Mouse (Mus musculus) B cell, adult (primary cell): Measurements from ENCODE around the gene Abcd1. TPM values are rescaled to one million over a fixed set of nuclear protein-coding genes. Genes with fewer than 3 reads are reported as not detected.

Source experiments
- total RNA-seq: library from RNA; stranded (reverse); gene quantifications from 4 replicates; pipeline ENCODE4 v1.2.4, GENCODE M21; 2023; ENCODE audit not compliant: inconsistent age

Abcd1 gene
- total RNA-seq, result 67.0 to 74.1 TPM (median 71.8 TPM) in 4 replicates

GRCm38 (mm10) chrX:73716109-73716661 lies at the start of gene Abcd1, which contains the start of gene Bcap31:
Gene Abcd1 (plus strand): TSS chrX:73716597.
Gene Bcap31 (minus strand): TSS chrX:73716175.

DNA sequence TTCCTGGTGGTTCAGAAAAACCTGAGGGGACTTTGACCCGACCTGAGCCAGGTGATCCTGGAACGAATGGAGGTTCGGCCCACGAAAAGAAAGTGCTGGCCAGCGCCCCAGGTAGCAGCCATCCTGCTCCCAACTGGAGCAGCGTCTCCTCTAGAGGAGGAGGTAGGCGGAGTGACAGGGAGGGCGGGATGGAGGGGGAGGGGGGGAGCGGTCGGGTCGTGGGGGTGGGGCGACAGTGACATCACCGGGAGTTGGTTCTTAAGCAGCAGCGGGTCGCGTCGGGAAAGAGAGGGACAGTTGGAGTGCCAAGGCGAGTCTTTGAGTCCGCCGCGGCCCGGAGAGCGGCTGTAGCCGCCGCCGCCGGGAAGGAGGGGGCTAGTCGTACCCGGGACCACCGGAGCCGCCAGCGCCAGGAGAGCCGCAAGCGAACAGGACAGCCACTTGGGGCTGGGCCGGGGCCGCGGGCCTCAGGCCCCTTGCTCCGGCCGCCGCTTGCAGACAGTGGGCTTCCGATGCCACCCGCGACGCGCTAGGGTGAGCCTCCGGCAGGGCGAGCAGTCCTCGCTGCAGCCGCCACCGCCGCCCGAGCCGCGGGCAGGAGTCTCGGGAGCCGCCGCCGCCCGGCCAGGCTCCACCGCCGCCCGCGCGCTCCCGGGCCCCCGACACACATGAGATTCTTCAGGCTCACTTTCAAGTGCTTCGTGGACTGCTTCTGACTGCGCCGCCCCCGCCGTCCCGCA lies 43.3 kb upstream of the Abcd1 start, which contains the start of gene Slc6a8:
Gene Slc6a8 (plus strand): TSS at position 272 of the 740 bp plus-strand sequence.

GRCm38 (mm10) chrX:73756334-73757140 lies 40.1 kb downstream of the Abcd1 start, which contains the start of gene Plxnb3:
Gene Plxnb3 (plus strand): TSS chrX:73757090.

DNA sequence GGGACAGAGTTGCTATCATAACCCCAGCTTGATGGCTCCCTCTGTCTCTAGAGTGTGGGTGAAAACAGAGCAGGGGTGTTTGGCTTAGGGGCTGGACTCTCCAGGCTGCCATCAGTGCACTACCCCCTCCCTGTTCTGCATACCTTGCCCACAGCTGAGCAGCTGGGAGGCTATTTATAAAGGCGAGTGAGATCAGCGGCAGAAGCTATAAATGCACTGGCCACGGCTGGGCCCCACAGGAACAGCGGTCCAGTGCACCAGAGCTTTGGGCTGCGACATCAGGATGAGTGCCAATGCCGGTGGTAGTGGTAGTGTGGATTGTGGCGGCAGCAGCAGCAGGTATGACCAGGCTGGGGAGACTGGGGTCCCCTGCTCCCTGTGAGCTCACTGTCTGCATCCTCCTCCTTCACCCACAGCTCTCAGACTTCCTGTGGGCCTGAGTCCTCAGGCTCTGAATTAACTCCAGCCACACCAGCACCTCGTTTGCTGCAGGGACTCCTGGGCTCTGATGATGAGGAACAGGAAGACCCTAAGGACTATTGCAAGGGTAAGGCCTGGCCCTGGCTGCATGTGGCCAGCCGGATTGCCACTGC lies 57.9 kb downstream of the Abcd1 start, which contains the start of gene Srpk3:
Gene Srpk3 (plus strand): TSS at position 238 of the 593 bp plus-strand sequence.

DNA sequence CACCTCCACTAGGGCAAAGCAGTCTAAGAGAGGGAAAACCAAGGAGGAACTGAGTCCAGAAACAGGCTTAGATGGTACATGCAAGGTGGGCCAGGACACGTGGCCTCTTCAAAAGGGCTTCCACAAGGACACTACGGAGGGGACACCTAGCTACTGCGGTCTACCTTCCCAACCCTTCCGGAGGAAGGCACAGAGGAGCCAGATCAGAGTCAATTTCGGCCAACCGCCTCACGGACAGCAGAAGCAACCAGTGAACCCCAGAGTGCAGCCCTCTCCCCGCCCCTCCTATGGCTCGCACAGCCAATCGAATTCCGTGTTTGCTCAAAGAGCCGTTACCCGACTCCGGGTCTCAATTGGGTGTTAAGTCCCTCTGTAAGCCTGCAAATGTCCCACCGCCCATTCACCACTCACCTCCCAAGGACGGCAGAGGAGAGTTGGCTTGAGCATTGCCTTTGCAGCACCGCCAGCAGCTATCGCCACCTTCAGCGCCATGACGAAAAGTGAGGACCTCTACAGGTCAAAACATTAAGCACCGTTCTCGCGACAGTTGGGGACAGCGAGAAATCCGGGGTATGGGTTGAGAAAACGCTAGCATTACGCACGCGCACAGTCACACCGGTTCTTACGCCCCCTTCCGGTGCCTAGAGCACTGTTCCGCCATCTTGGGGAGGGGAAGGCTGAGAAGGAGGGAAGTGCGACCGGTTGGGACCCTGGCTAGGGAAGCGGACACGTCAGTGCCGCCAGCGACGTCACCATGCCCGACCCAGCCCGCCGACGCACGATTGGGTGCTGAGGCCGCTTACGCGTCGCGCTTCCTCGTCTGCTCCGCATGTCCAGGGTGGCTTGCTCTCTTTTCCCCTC lies 70.2 kb downstream of the Abcd1 start, which contains the start of the genes Idh3g and Ssr4:
Gene Idh3g (minus strand): TSS at position 534 of the 861 bp plus-strand sequence.
Gene Ssr4 (plus strand): TSS at position 665 of the 861 bp plus-strand sequence.

Other genes with a start within 250 kb of the Abcd1 start
- 0.29 to 0.94 TPM (median 0.44 TPM) in 4 replicates for gene Bgn, start 233.0 kb upstream of the Abcd1 start, total RNA-seq
- gene Atp2b3, start 213.5 kb upstream of the Abcd1 start, total RNA-seq, result not detected in 4 replicates
- gene Dusp9, start 77.2 kb upstream of the Abcd1 start, total RNA-seq, result 0.24 TPM in 1 of 4 replicates, not detected in the others
- not detected in 4 replicates for gene Pnck, start 56.5 kb upstream of the Abcd1 start, total RNA-seq
- 0.27 to 0.93 TPM (median 0.61 TPM) in 3 of 4 replicates, not detected in the other for gene Slc6a8, start 43.4 kb upstream of the Abcd1 start, total RNA-seq
- 130 to 149 TPM (median 134 TPM) in 4 replicates for gene Bcap31, start 422 bp upstream of the Abcd1 start, total RNA-seq
- gene Plxnb3, start 40.5 kb downstream of the Abcd1 start, total RNA-seq, result 0.12 to 0.27 TPM in 2 of 4 replicates, not detected in the others
- gene Srpk3, start 57.8 kb downstream of the Abcd1 start, total RNA-seq, result 154 to 171 TPM (median 166 TPM) in 4 replicates
- gene Idh3g, start 70.3 kb downstream of the Abcd1 start, total RNA-seq, result 148 to 158 TPM (median 152 TPM) in 4 replicates
- 127 to 153 TPM (median 143 TPM) in 4 replicates for gene Ssr4, start 70.4 kb downstream of the Abcd1 start, total RNA-seq
- 0.30 to 0.60 TPM (median 0.43 TPM) in 4 replicates for gene Pdzd4, start 108.4 kb downstream of the Abcd1 start, total RNA-seq
- gene Avpr2, start 175.5 kb downstream of the Abcd1 start, total RNA-seq, result not detected in 4 replicates
- 14.4 to 17.2 TPM (median 15.6 TPM) in 4 replicates for gene L1cam, start 179.5 kb downstream of the Abcd1 start, total RNA-seq
- gene Arhgap4, start 205.3 kb downstream of the Abcd1 start, total RNA-seq, result 340 to 368 TPM (median 352 TPM) in 4 replicates
- 59.3 to 63.7 TPM (median 61.0 TPM) in 4 replicates for gene Naa10, start 205.3 kb downstream of the Abcd1 start, total RNA-seq
- gene Renbp, start 214.3 kb downstream of the Abcd1 start, total RNA-seq, result 30.6 to 51.2 TPM (median 33.3 TPM) in 4 replicates
- 105 to 124 TPM (median 116 TPM) in 4 replicates for gene Hcfc1, start 249.8 kb downstream of the Abcd1 start, total RNA-seq